Mouse (Mus musculus): Measurements from ENCODE around the gene Tmem267. TPM values are rescaled to one million over a fixed set of nuclear protein-coding genes. Genes with fewer than 3 reads are reported as not detected.

Gene Tmem267
- polyA plus RNA-seq, 1 experiment from 2014 or later = 0.72 TPM

DNA sequence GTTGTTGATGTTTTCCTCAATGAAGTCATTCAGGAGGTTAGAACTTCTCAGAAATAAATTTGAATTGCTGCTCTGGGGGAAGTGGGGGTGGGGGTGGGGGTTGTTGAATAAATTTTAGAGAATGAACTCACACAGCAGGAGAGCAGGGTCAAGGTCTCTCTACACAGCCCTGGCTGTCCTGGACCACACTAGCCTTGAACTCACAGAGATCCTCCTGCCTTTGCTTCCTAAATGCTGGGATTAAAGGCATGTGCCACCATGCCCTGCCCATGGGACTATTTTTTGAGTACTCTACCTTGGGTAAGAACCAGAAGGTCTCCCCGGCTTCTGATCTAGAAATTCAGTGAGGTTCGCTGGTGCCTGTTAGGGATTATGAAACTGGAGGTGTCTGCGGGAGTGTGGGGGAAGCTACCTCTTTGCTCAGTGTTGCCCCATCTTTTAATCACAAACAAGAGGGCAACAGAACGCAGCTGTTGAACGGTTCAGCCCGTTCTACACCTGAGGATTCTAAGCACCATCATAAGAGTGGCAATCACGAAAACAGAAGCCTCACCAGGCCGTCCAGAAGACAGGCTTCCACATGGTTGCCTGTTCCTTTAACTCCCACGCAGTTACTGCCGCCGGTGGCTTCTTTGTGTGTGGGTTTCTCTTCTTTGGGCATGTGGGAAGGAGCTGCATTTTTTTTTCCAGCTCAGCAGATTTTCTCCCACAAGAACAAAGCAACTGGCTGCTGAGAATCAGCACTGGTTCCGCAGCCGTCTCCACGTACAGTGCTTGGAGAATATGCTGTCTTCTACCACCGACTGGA lies 161.3 kb downstream of the Tmem267 start:
- Histone ChIP-seq H3K4me3 (ENCODE audit: low read depth, low read length) (no peak overlapping the region), H3K27ac (ENCODE audit: low read depth) (no peak overlapping the region), H3K4me1 (ENCODE audit: insufficient read depth) (no peaks in the 10 kb centered on the region), H3K9ac (replicated peaks) (no peak overlapping the region), H3K36me3 (replicated peaks; ENCODE audit: insufficient read depth, low read length) (no peaks in the 10 kb centered on the region), H3K27me3 (ENCODE audit: insufficient read depth, low read length) (no peaks in the 10 kb centered on the region), H3K4me2 (ENCODE audit: low read depth, low read length) (no peak overlapping the region), H3K9me3 (ENCODE audit: low read length) (no peaks in the 10 kb centered on the region)
- TF ChIP-seq CTCF (IDR thresholded peaks at IDR 0.05; ENCODE audit: low read depth) = no peak
- TF ChIP-seq EP300 (IDR thresholded peaks at IDR 0.05; ENCODE audit: low read depth) = no peak
- WGBS (ENCODE audit: insufficient replicate concordance) = 55% methylated on average over 15 of the region's 15 CpGs
- DNase-seq = no peak
- ATAC-seq = peak; percentile 50

DNA sequence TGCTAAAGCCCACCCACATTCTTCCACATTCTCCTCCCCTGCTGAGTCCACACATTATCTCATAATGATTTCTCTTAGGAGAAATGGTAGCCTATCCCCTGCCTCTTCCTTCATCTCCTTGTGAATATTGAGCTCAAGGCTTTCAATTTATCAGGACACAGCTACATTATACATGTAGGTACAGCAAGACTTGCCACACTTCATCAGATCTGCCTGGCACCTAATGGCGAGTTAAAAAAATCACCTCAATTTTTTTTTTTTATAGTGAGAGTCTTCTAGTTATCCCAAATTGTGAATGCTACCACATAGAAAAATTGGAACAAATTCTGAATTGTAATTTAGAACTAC lies 161.8 kb downstream of the Tmem267 start:
- Histone ChIP-seq H3K9me3 (ENCODE audit: low read length) (no peaks in the 10 kb centered on the region), H3K36me3 (replicated peaks; ENCODE audit: insufficient read depth, low read length) (no peaks in the 10 kb centered on the region), H3K9ac (replicated peaks) (no peak overlapping the region), H3K27me3 (ENCODE audit: insufficient read depth, low read length) (no peaks in the 10 kb centered on the region), H3K4me1 (ENCODE audit: insufficient read depth) (no peaks in the 10 kb centered on the region), H3K4me3 (ENCODE audit: low read depth, low read length) (no peak overlapping the region), H3K27ac (ENCODE audit: low read depth) (no peak overlapping the region), H3K4me2 (ENCODE audit: low read depth, low read length) (no peak overlapping the region)
- DNase-seq = no peak
- TF ChIP-seq EP300 (IDR thresholded peaks at IDR 0.05; ENCODE audit: low read depth) = no peak
- TF ChIP-seq CTCF (IDR thresholded peaks at IDR 0.05; ENCODE audit: low read depth) = no peak
- WGBS (ENCODE audit: insufficient replicate concordance) = 71% methylated on average over 1 of the region's 1 CpGs
- no peak for ATAC-seq

DNA sequence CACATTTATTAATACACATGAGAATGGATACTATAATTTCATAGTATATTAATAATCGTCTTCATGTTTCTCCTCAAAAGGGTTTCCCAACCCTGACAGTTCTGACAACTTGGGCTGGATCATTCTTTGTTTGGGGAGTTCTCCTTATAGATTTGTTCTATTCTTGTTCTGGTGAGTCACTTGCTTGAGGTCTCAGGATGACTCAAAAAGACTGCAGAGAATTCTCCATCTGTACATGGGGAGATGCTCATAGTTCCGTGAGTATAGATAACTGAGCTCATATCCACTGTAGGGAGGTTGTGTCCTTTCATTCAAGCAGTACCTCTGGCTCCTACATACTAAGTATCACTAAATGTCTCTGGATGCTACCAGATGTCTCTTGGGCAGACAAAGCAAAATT lies 166.9 kb downstream of the Tmem267 start:
- Histone ChIP-seq H3K27ac (ENCODE audit: low read depth) (no peak overlapping the region), H3K4me2 (ENCODE audit: low read depth, low read length) (no peak overlapping the region), H3K4me1 (ENCODE audit: insufficient read depth) (no peaks in the 10 kb centered on the region), H3K36me3 (replicated peaks; ENCODE audit: insufficient read depth, low read length) (no peaks in the 10 kb centered on the region), H3K9ac (replicated peaks) (no peak overlapping the region), H3K4me3 (ENCODE audit: low read depth, low read length) (no peak overlapping the region), H3K9me3 (ENCODE audit: low read length) (no peaks in the 10 kb centered on the region), H3K27me3 (ENCODE audit: insufficient read depth, low read length) (no peaks in the 10 kb centered on the region)
- no peak for DNase-seq
- TF ChIP-seq CTCF (IDR thresholded peaks at IDR 0.05; ENCODE audit: low read depth) (no peak), EP300 (IDR thresholded peaks at IDR 0.05; ENCODE audit: low read depth) (no peak)
- ATAC-seq = no peak
- 81% methylated on average over 2 of the region's 2 CpGs for WGBS (ENCODE audit: insufficient replicate concordance)

DNA sequence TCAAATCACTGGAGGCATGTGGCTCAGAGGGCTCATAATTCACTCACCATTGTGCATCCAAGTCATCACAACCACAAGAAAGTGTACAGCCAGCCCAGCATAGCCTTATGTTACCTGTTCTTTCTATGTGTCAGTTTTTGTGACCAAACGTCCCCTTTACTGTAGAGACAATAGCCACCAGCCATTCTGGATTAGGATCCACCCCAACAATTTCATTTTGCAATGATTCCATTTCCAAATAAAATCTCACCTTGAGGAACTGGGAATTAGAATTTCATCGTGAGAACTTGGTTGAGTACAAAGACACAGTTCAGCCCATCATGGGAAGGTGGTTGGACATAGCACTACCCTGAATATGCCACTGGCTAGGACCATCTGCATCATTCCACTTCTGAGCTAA lies 168.4 kb downstream of the Tmem267 start:
- TF ChIP-seq CTCF (IDR thresholded peaks at IDR 0.05; ENCODE audit: low read depth) (no peak), EP300 (IDR thresholded peaks at IDR 0.05; ENCODE audit: low read depth) (no peak)
- no peak for ATAC-seq
- Histone ChIP-seq H3K4me2 (ENCODE audit: low read depth, low read length) (no peak overlapping the region), H3K9ac (replicated peaks) (no peak overlapping the region), H3K4me3 (ENCODE audit: low read depth, low read length) (no peak overlapping the region), H3K36me3 (replicated peaks; ENCODE audit: insufficient read depth, low read length) (no peaks in the 10 kb centered on the region), H3K27me3 (ENCODE audit: insufficient read depth, low read length) (no peaks in the 10 kb centered on the region), H3K9me3 (ENCODE audit: low read length) (no peaks in the 10 kb centered on the region), H3K4me1 (ENCODE audit: insufficient read depth) (no peaks in the 10 kb centered on the region), H3K27ac (ENCODE audit: low read depth) (no peak overlapping the region)
- WGBS (ENCODE audit: insufficient replicate concordance) = 75% methylated on average over 2 of the region's 2 CpGs
- DNase-seq = no peak

DNA sequence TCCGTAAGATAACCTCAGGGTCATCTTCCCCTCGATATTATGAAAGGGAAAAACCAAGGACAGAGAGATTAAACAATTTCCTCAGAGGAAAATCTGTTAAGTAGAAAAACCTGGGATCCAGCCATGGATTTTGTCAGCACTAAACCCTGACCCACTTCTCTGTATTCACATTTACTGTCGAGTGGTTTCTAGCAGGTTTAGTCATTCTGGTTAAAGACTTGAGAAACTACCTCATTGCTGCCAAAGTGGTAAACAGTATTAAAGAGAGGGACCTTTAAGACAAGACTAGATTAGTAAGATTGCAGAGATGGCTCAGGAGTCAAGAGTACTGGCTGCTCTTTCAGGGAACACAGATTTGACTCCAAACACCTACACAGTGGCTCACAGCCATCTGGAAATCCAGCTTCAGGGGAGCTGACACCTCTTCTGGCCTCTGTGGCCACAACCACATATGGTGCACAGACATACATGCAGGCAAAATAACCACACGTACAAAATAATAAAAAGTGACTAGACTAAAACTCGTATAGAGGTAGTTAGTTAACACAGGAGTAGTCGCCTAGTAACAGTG lies 169.1 kb downstream of the Tmem267 start:
- no peak for ATAC-seq
- Histone ChIP-seq H3K4me3 (ENCODE audit: low read depth, low read length) (no peak overlapping the region), H3K27me3 (ENCODE audit: insufficient read depth, low read length) (no peaks in the 10 kb centered on the region), H3K9ac (replicated peaks) (no peak overlapping the region), H3K4me1 (ENCODE audit: insufficient read depth) (no peaks in the 10 kb centered on the region), H3K4me2 (ENCODE audit: low read depth, low read length) (no peak overlapping the region), H3K9me3 (ENCODE audit: low read length) (no peaks in the 10 kb centered on the region), H3K27ac (ENCODE audit: low read depth) (no peak overlapping the region), H3K36me3 (replicated peaks; ENCODE audit: insufficient read depth, low read length) (no peaks in the 10 kb centered on the region)
- DNase-seq = no peak
- WGBS (ENCODE audit: insufficient replicate concordance) = 67% methylated on average over 6 of the region's 6 CpGs
- TF ChIP-seq CTCF (IDR thresholded peaks at IDR 0.05; ENCODE audit: low read depth) = no peak
- no peak for TF ChIP-seq EP300 (IDR thresholded peaks at IDR 0.05; ENCODE audit: low read depth)

Other genes with a start within 250 kb of the Tmem267 start
- 34.1 and 39.7 TPM in 2 replicates for gene Paip1, start 59.4 kb upstream of the Tmem267 start, polyA plus RNA-seq (2015; fragmentation: Nextera tagmentation; extraction: Ambion mirVana)
- gene 4833420G17Rik, start 25.3 kb upstream of the Tmem267 start, polyA plus RNA-seq (2015; fragmentation: Nextera tagmentation; extraction: Ambion mirVana) = 18.4 and 18.6 TPM in 2 replicates
- gene 3110070M22Rik, start 344 bp downstream of the Tmem267 start, polyA plus RNA-seq (2015; fragmentation: Nextera tagmentation; extraction: Ambion mirVana) = 0.41 and 0.77 TPM in 2 replicates
- gene Ccl28, start 135.8 kb downstream of the Tmem267 start, polyA plus RNA-seq (2015; fragmentation: Nextera tagmentation; extraction: Ambion mirVana) = not detected in 2 replicates
- 81.2 and 94.7 TPM in 2 replicates for gene Hmgcs1, start 202.3 kb downstream of the Tmem267 start, polyA plus RNA-seq (2015; fragmentation: Nextera tagmentation; extraction: Ambion mirVana)

Measured in liver, postnatal 0 days (tissue).